Mouse (Mus musculus): ENCODE measurements at regions not wholly inside any gene's neighbourhood (a gene's known extent, or its start where the extent isn't known, plus 50 kb on each side); places are given as distances from the start of the nearest gene placed in this dataset.

DNA sequence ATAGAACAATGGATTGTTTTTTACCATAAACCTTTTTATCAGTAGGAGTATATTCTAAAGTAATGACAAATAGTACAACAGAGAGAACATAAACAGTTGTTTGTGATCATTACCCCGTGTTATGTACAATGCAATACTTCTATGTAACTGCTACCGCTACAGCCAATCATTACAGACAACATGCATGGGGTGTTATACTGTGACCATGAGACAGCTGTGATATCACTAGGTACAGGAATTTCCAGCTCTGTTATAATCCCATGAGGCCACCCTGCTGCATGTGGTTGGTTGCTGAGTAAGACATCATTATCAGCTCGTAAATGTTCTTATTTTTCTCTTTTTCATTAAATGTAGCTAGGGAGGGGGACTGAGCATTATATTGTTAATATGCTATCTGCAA is 59.6 kb upstream of the Aoah start:
- TF ChIP-seq POLR2A (IDR thresholded peaks at IDR 0.05; ENCODE audit: extremely low read depth, insufficient read depth, low read length) (no peak), CTCF (IDR thresholded peaks at IDR 0.05; ENCODE audit: low read depth, low read length) (no peak)

Data from liver, adult 2 months (tissue).